Mouse (Mus musculus): ENCODE results near the gene Fam43b.
"Not testable (repeated sequence)": the region's sequence is repeated elsewhere in the genome, so short reads cannot be mapped to it uniquely, and the experiment has no call there.

The Fam43b gene

GRCm38 (mm10) chr4:138395971-138396645 is at the start of gene Fam43b:
Fam43b (minus strand) TSS chr4:138396528.
- DNase-seq (ENCODE audit: low read depth, low spot score) = no peak

- no peak for DNase-seq (ENCODE audit: low read depth, low spot score)
Observed at GRCm38 (mm10) chr4:138444941-138445340, 48.6 kb upstream of the Fam43b start.

DNA sequence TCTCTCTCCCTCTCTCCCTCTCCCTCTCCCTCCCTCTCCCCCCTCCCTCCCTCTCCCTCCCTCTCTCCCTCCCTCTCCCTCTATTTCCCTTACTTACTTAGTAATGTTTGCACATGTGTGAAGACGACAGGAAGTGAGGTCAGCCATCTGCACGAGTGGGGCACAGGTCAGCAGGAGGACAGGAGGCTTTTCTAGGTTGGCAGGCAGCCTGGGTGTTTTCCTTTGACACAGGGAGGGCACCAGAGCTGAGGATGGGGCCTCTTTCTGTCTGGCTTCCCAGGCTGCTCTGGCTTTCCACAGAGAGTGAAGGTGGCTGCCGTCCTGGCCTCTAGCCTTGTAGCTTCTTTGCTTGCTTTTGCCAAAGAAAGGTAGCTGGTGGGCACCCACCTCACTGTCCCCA is 43.7 kb upstream of the Fam43b start:
- DNase-seq (ENCODE audit: low read depth, low spot score) = no peak

GRCm38 (mm10) chr4:138434347-138435316 is 38.3 kb upstream of the Fam43b start, which contains the start of gene Mul1:
Mul1 (plus strand) TSS chr4:138434671.
- DNase-seq (ENCODE audit: low read depth, low spot score) = peak; percentile 78

GRCm38 (mm10) chr4:138431340-138431739 is 35.0 kb upstream of the Fam43b start:
- DNase-seq (ENCODE audit: low read depth, low spot score) = no peak

GRCm38 (mm10) chr4:138429778-138430177 is 33.5 kb upstream of the Fam43b start:
- DNase-seq (ENCODE audit: low read depth, low spot score) = no peak

DNA sequence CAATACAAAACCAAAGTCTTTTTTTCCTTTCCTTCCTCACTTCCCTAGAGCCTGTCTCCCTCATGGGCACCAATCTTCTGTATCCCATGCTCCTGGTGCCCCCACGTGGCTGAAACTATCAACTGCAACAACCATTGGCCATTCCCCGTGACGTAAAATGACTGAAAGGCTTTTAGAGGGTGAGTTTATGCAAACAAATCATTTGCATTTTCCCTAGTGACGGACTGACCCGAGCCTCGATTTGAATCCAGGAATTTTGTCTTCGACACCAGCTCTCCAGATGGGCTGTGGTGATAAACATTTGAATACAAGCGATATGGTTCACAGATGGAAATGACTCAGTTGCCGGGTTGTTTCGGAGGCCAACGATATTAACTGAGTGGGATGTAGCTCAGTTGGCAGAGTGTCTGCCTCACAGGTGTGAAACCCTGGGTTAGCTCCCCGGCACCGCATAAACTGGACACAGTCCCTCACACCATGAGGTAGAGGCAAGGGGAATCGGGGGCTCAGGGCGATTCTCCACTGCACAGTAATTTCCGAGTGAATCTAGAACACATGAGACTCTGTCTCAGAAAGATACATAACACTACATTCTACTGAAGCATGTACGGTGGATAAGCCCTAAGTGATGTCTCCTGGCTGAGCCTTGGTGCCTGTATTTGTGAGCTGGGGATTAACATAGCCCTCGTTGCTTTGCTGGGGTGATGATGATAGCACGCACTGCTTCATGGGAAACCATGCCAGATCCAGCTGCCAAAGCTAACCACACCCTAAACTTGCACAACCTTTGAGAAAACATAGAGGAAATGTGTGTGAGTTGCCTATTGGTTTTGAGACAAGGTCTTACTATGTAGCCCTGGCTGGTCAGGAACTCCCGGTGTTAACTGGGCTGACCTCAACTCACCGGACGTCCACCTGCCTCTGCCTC is 30.7 kb upstream of the Fam43b start:
- DNase-seq (ENCODE audit: low read depth, low spot score) = peak; percentile 11

GRCm38 (mm10) chr4:138425604-138426003 is 29.3 kb upstream of the Fam43b start:
- not testable (repeated sequence) for DNase-seq (ENCODE audit: low read depth, low spot score)

GRCm38 (mm10) chr4:138425028-138425427 is 28.7 kb upstream of the Fam43b start:
- DNase-seq (ENCODE audit: low read depth, low spot score) = no peak

DNA sequence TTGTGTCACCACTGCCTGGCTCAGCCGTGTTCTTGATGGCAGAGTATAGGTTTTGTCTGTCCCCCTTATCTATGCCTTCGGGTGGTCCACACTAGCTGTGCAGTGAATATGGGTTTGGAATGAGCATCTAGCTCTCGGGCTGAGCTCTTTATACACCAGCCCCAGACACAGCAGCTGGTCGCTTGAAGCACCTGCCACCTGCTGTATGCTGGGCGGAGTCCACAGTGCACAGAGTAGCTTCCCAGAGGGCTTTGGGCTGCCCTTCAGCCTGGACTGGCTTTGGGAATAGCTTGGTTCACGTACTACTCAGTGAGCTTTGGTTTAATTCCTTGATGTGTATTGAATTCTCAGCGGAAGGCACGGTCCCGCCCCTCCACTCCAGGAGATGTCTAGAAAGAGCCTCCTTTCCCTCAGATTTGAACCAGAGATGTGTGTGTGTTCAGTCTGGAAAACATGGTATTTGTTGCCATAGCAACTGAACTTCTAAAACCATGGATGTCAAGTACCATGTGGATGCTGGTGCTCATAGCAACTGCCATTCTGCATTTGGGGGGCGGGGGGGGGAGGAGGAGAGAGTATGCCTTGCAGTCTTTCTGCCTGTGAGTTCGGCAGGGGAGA is 22.1 kb upstream of the Fam43b start:
- DNase-seq (ENCODE audit: low read depth, low spot score) = no peak

- no peak for DNase-seq (ENCODE audit: low read depth, low spot score)
Observed at GRCm38 (mm10) chr4:138417882-138418281, 21.6 kb upstream of the Fam43b start.

- DNase-seq (ENCODE audit: low read depth, low spot score) = no peak
Observed at GRCm38 (mm10) chr4:138416414-138416813, 20.1 kb upstream of the Fam43b start.

GRCm38 (mm10) chr4:138415991-138416390 is 19.7 kb upstream of the Fam43b start:
- DNase-seq (ENCODE audit: low read depth, low spot score) = no peak

DNA sequence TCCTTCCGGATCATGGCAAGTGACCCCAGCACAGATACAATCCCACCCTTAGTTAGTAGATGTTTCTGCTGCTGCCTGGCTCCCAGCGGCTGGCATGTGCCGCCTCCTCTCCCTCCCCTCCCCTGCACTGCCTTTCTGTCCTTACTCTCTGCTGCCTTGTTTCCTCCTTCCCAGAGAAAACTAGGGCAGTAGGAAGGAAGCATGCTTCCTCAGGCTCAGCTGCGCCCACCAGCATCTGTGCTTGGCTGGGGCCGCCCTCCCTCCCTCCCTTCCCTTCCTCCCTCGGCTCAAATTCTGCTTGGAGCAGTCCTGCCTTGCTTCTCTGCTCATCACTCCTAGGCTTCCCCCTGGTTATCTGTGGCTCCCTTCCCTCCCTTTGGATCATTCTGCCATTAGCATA is 18.4 kb upstream of the Fam43b start:
- no peak for DNase-seq (ENCODE audit: low read depth, low spot score)

- no peak for DNase-seq (ENCODE audit: low read depth, low spot score)
Observed at GRCm38 (mm10) chr4:138411504-138412121, 15.3 kb upstream of the Fam43b start.

DNA sequence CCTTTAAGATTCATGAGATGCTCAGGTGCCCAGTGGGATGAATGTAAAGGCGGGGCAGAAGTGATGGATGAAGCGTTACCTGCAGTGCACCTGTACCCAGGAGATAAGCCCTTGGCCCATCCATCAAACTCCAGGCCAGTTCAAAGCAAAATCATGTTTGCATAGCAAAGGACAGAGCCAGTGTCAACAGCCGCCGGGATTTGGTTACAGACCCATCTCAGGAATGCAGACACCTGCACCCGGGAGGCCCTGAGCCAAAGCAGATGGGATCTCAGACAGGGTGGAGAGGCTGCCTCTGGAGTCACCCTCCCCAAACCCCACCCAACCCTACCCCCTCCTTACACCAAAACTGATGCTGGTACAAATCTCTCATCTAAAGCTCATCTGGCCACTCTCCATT is 14.7 kb upstream of the Fam43b start:
- no peak for DNase-seq (ENCODE audit: low read depth, low spot score)

- DNase-seq (ENCODE audit: low read depth, low spot score) = no peak
Observed at GRCm38 (mm10) chr4:138407479-138408194, 11.3 kb upstream of the Fam43b start.

DNA sequence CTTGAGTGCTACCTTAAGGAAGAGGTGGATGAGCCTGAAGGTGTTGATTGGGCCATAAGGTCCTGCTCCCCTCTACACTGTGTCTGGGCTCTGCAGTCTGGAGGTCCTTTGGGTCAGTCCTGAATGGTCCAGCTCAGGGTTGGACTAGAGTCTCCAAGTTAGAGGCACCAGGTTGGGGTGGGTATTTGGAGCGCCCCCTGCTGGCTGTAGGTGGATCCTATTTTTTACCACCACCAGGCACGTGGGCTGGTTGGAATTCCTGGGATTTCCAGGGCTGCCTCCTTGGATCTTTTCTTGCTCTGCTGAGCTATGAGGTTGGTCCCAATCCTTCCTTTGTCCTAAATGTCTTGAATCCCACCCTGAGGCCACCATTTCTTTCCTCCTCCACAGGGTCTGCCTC is 8.5 kb upstream of the Fam43b start:
- peak; percentile 0 for DNase-seq (ENCODE audit: low read depth, low spot score)

DNA sequence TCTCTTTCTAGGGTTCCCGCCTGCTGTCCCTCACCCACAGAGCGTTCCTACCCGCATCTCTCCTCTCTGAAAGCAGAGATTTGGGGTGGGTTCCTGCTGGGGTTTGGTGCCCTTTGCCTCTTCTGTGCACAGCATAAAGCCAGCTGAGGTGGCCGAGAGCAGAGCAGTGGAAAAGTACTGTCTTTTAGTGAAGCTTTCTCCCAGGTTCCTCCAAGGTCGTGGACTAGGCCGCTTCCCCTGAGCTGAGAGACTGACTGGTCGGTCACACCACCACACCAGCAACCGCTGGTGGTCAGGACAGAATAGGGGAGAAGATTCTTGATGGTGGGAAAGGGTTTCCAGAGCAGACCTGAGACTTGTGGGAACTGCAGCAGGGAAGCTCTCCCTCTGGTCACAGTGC is 383 bp upstream of the Fam43b start:
- DNase-seq (ENCODE audit: low read depth, low spot score) = no peak
